Mouse (Mus musculus) small intestine, adult 10 weeks (tissue): Measurements from ENCODE around the gene Fibcd1. TPM values are rescaled to one million over a fixed set of nuclear protein-coding genes. Genes with fewer than 3 reads are reported as not detected.

ENCODE experiments used
- polyA plus RNA-seq: library from polyadenylated mRNA; stranded (reverse); fragments of 350-450 nt; fragmentation: Illumina TruSeq; extraction: RNeasy Lipid Tissue Mini Kit (QIAGEN cat#74804); gene quantifications from one replicate; pipeline ENCODE4 v1.2.3, GENCODE M21; 2014; ENCODE audit warnings: low replicate concordance

Gene Fibcd1
- not detected for polyA plus RNA-seq

GRCm38 (mm10) chr2:31845896-31846691 is at the start of gene Fibcd1:
Gene Fibcd1 (minus strand): TSS chr2:31846005.

GRCm38 (mm10) chr2:31887030-31887429 is 41.2 kb upstream of the Fibcd1 start, which contains the start of gene Lamc3:
Gene Lamc3 (plus strand): TSS chr2:31887291.

GRCm38 (mm10) chr2:31810444-31810843 is 35.4 kb downstream of the Fibcd1 start, which contains the start of gene Qrfp:
Gene Qrfp (minus strand): TSS chr2:31810580.

Other genes starting within 250 kb of the Fibcd1 start
- not detected for gene Prdm12, start 206.0 kb downstream of the Fibcd1 start, polyA plus RNA-seq
- 5.9 TPM for gene Exosc2, start 175.3 kb downstream of the Fibcd1 start, polyA plus RNA-seq
- gene Abl1, start 157.6 kb downstream of the Fibcd1 start, polyA plus RNA-seq = 39.0 TPM
- 0.15 TPM for gene Qrfp, start 35.4 kb downstream of the Fibcd1 start, polyA plus RNA-seq
- 0.07 TPM for gene Lamc3, start 41.3 kb upstream of the Fibcd1 start, polyA plus RNA-seq
- 0.41 TPM for gene Aif1l, start 104.1 kb upstream of the Fibcd1 start, polyA plus RNA-seq
- 21.7 TPM for gene Nup214, start 128.4 kb upstream of the Fibcd1 start, polyA plus RNA-seq
- gene Fam78a, start 238.9 kb upstream of the Fibcd1 start, polyA plus RNA-seq = 1.8 TPM
- not detected for gene Plpp7, start 249.5 kb upstream of the Fibcd1 start, polyA plus RNA-seq